Mouse (Mus musculus) liver, embryonic 15.5 days (tissue): ENCODE measurements at regions not wholly inside any gene's neighbourhood (a gene's known extent, or its start where the extent isn't known, plus 50 kb on each side); places are given as distances from the start of the nearest gene placed in this dataset.

Experiments
- ATAC-seq: fragments of 200-750 bp; cut with Nextera tagmentation; 2 replicates; pipeline ENCODE4 v1.8.0; 2017; ENCODE audit warnings: moderate number of reproducible peaks, mild to moderate bottlenecking, moderate library complexity; ENCODE audit not compliant: insufficient read depth
- H3K27ac ChIP-seq: fragments of 300-500 bp; sonication (generic); replicated peaks from 2 replicates; pipeline ENCODE4 v1.5.1; 2015; ENCODE audit warnings: mild to moderate bottlenecking, inconsistent platforms
- H3K27me3 ChIP-seq: fragments of 300-500 bp; sonication (generic); 2 replicates; pipeline ENCODE4 v1.6.1; 2015; ENCODE audit warnings: mild to moderate bottlenecking, inconsistent platforms
- H3K36me3 ChIP-seq: fragments of 300-500 bp; sonication (generic); replicated peaks from 2 replicates; pipeline ENCODE4 v1.6.1; 2015; ENCODE audit warnings: moderate library complexity, mild to moderate bottlenecking, inconsistent platforms
- H3K4me1 ChIP-seq: fragments of 300-500 bp; sonication (generic); replicated peaks from 2 replicates; pipeline ENCODE4 v1.6.1; 2015; ENCODE audit warnings: inconsistent platforms
- H3K4me2 ChIP-seq: fragments of 300-500 bp; sonication (generic); 2 replicates; pipeline ENCODE4 v1.6.1; 2015; ENCODE audit warnings: moderate library complexity, mild to moderate bottlenecking, inconsistent platforms
- H3K4me3 ChIP-seq: fragments of 300-500 bp; sonication (generic); replicated peaks from 2 replicates; pipeline ENCODE4 v1.5.1; 2015; ENCODE audit warnings: mild to moderate bottlenecking, inconsistent platforms
- H3K9ac ChIP-seq: fragments of 300-500 bp; sonication (generic); 2 replicates; pipeline ENCODE4 v1.6.1; 2015; ENCODE audit warnings: moderate library complexity, mild to moderate bottlenecking, inconsistent platforms
- H3K9me3 ChIP-seq: fragments of 300-500 bp; sonication (generic); replicated peaks from 2 replicates; pipeline ENCODE4 v1.6.1; 2016; ENCODE audit warnings: inconsistent platforms
- WGBS: fragments of 180-500 bp; shearing (Covaris S2); methylation state at CpG from one replicate; pipeline ENCODE4 v1.1.7; 2015; ENCODE audit warnings: mixed read lengths; ENCODE audit not compliant: insufficient replicate concordance; 5-methylcytosine and 5-hydroxymethylcytosine counted together

GRCm38 (mm10) chr3:117520461-117520860, 54.2 kb upstream of the Plppr5 start:
- no peak overlapping the region for H3K4me2 ChIP-seq
- 59% methylated on average over 2 of the region's 2 CpGs for WGBS
- no peaks in the 10 kb centered on the region for H3K27me3 ChIP-seq
- no peak overlapping the region for H3K9ac ChIP-seq
- 0 out of 2 replicates have a peak, but pooled peaks cover 2% of the 10 kb centered on the region for H3K9me3 ChIP-seq
- no peak overlapping the region for H3K4me3 ChIP-seq
- no peaks in the 10 kb centered on the region for H3K4me1 ChIP-seq
- no peaks in the 10 kb centered on the region for H3K36me3 ChIP-seq
- no peak overlapping the region for H3K27ac ChIP-seq
- no peak for ATAC-seq

GRCm38 (mm10) chr3:117508090-117508489, 66.5 kb upstream of the Plppr5 start:
- Histone ChIP-seq H3K27me3 (no peaks in the 10 kb centered on the region), H3K9ac (no peak overlapping the region), H3K4me3 (no peak overlapping the region), H3K36me3 (no peaks in the 10 kb centered on the region), H3K4me1 (no peaks in the 10 kb centered on the region; the same call in 1 of the 2 replicates), H3K9me3 (no peaks in the 10 kb centered on the region), H3K4me2 (no peak overlapping the region), H3K27ac (no peak overlapping the region)
- peak; percentile 64 for ATAC-seq

GRCm38 (mm10) chr3:117506151-117506723, 68.4 kb upstream of the Plppr5 start:
- no peak overlapping the region for H3K27ac ChIP-seq
- WGBS, result 51% methylated on average over 1 of the region's 1 CpGs
- no peak overlapping the region for H3K4me2 ChIP-seq
- H3K9ac ChIP-seq, result no peak overlapping the region
- ATAC-seq, result no peak
- H3K27me3 ChIP-seq, result no peaks in the 10 kb centered on the region
- no peak overlapping the region for H3K4me3 ChIP-seq
- H3K9me3 ChIP-seq, result no peaks in the 10 kb centered on the region
- H3K4me1 ChIP-seq, result no peaks in the 10 kb centered on the region; the same call in 1 of the 2 replicates
- H3K36me3 ChIP-seq, result no peaks in the 10 kb centered on the region

DNA sequence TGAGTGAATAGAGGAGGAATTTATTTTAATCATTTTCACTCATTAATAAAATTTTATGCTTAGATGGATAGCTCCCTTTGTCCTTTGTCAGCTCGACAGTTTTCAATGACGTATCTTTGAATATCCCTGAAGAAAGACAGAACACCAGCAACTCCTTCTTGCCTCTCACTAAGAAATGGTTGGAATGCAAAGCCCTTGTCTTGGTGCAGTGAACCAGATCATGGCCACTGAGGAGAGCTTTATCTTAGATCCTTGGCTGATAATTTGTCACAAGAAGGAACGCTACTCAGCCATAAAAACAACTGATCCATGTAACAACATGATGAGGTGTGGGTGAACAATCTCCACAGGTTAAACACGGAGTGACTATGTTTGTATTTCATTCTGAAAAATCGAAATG, 73.5 kb upstream of the Plppr5 start:
- H3K4me3 ChIP-seq, result no peak overlapping the region
- WGBS, result 58% methylated on average over 5 of the region's 5 CpGs
- no peaks in the 10 kb centered on the region for H3K9me3 ChIP-seq
- no peaks in the 10 kb centered on the region for H3K36me3 ChIP-seq
- no peak overlapping the region for H3K27ac ChIP-seq
- no peak for ATAC-seq
- no peaks in the 10 kb centered on the region for H3K27me3 ChIP-seq
- H3K9ac ChIP-seq, result no peak overlapping the region
- H3K4me2 ChIP-seq, result no peak overlapping the region
- H3K4me1 ChIP-seq, result no peaks in the 10 kb centered on the region

- Histone ChIP-seq H3K9ac (no peak overlapping the region), H3K9me3 (no peaks in the 10 kb centered on the region), H3K36me3 (no peaks in the 10 kb centered on the region), H3K4me3 (no peak overlapping the region), H3K4me1 (no peaks in the 10 kb centered on the region), H3K4me2 (no peak overlapping the region), H3K27ac (no peak overlapping the region), H3K27me3 (no peaks in the 10 kb centered on the region)
- WGBS, result 65% methylated on average over 5 of the region's 5 CpGs
- no peak for ATAC-seq
Measured at GRCm38 (mm10) chr3:117498138-117498897, 76.3 kb upstream of the Plppr5 start.

DNA sequence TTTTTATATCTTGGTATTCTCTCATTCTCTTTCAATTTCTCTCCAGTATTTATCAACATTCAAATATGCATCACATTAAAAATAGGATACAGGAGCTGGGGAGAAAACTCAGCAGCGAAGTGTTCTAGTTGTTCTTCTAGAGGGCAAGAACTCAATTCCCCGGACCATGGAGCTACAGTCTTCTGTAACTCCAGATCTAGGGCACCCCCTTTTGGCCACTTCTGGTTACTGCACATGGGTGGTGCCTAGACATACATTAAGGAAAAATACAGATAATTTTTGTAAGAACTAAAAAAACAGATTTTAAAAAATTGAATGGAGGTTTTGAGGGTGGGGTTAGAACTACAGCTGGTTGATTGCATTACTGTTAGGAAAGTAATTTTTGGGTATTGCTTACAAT, 80.5 kb upstream of the Plppr5 start:
- no peak overlapping the region for H3K4me2 ChIP-seq
- no peaks in the 10 kb centered on the region for H3K4me1 ChIP-seq
- no peak overlapping the region for H3K4me3 ChIP-seq
- 36% methylated on average over 2 of the region's 2 CpGs for WGBS
- no peak overlapping the region for H3K9ac ChIP-seq
- no peak for ATAC-seq
- no peaks in the 10 kb centered on the region for H3K27me3 ChIP-seq
- H3K36me3 ChIP-seq, result no peaks in the 10 kb centered on the region
- H3K9me3 ChIP-seq, result no peaks in the 10 kb centered on the region
- H3K27ac ChIP-seq, result no peak overlapping the region

- ATAC-seq, result no peak
- Histone ChIP-seq H3K27ac (no peak overlapping the region), H3K4me3 (no peak overlapping the region), H3K4me1 (no peaks in the 10 kb centered on the region), H3K9ac (no peak overlapping the region), H3K4me2 (no peak overlapping the region), H3K9me3 (no peaks in the 10 kb centered on the region), H3K27me3 (no peaks in the 10 kb centered on the region), H3K36me3 (no peaks in the 10 kb centered on the region)
- 59% methylated on average over 11 of the region's 11 CpGs for WGBS
Measured at GRCm38 (mm10) chr3:117487281-117488027, 87.2 kb upstream of the Plppr5 start.

GRCm38 (mm10) chr3:117486351-117486750, 88.3 kb upstream of the Plppr5 start:
- Histone ChIP-seq H3K4me3 (no peak overlapping the region), H3K27me3 (no peaks in the 10 kb centered on the region), H3K36me3 (no peaks in the 10 kb centered on the region), H3K27ac (no peak overlapping the region), H3K4me2 (no peak overlapping the region), H3K4me1 (no peaks in the 10 kb centered on the region), H3K9me3 (no peaks in the 10 kb centered on the region), H3K9ac (no peak overlapping the region)
- no peak for ATAC-seq
- 53% methylated on average over 2 of the region's 2 CpGs for WGBS

- Histone ChIP-seq H3K9me3 (no peaks in the 10 kb centered on the region), H3K36me3 (no peaks in the 10 kb centered on the region), H3K27me3 (no peaks in the 10 kb centered on the region), H3K27ac (no peak overlapping the region), H3K9ac (no peak overlapping the region), H3K4me2 (no peak overlapping the region), H3K4me3 (no peak overlapping the region), H3K4me1 (no peaks in the 10 kb centered on the region)
- no peak for ATAC-seq
- WGBS, result 45% methylated on average over 3 of the region's 3 CpGs
Measured at GRCm38 (mm10) chr3:117480131-117480530, 94.5 kb upstream of the Plppr5 start.

- Histone ChIP-seq H3K27ac (no peak overlapping the region), H3K9ac (no peak overlapping the region), H3K9me3 (no peaks in the 10 kb centered on the region), H3K4me2 (no peak overlapping the region), H3K36me3 (no peaks in the 10 kb centered on the region), H3K27me3 (no peaks in the 10 kb centered on the region), H3K4me1 (no peaks in the 10 kb centered on the region), H3K4me3 (no peak overlapping the region)
- no peak for ATAC-seq
- WGBS, result 84% methylated on average over 2 of the region's 2 CpGs
Measured at GRCm38 (mm10) chr3:117459507-117459906, 98.8 kb upstream of the Plppr4 start.

- no peak overlapping the region for H3K4me2 ChIP-seq
- H3K9ac ChIP-seq, result no peak overlapping the region
- H3K9me3 ChIP-seq, result no peaks in the 10 kb centered on the region
- 58% methylated on average over 7 of the region's 7 CpGs for WGBS
- ATAC-seq, result no peak
- H3K4me1 ChIP-seq, result no peaks in the 10 kb centered on the region
- H3K27ac ChIP-seq, result no peak overlapping the region
- H3K36me3 ChIP-seq, result no peaks in the 10 kb centered on the region
- H3K4me3 ChIP-seq, result no peak overlapping the region
- H3K27me3 ChIP-seq, result no peaks in the 10 kb centered on the region
Measured at GRCm38 (mm10) chr3:117450559-117450958, 89.9 kb upstream of the Plppr4 start.
